9 mouse cellular contexts compared by ENCODE assay signal in genomic region chr2:147364982-147365907, GRCm38 (mm10). TPM values are rescaled to one million over a fixed set of nuclear protein-coding genes. Genes with fewer than 3 reads are reported as not detected.
DNase-seq lines count a peak whose midpoint lies in the region; ATAC-seq and TF ChIP-seq lines count a peak whose summit lies in the region.
"Had no signal": no experiment of that assay in that cellular context is flagged by ENCODE, and none has a peak within 500 bp of the region (broad histone marks: within the 10 kb centered on the region; RNA-seq: fewer than 3 reads in every experiment).

No protein-coding gene starts in this region.

- ATAC-seq in forebrain, embryonic 15.5 days (replicated peaks), result peak; percentile 62
- ATAC-seq in megakaryocyte progenitor cell, adult 5-6 weeks (replicated peaks; ENCODE audit: poor library complexity), result 0 out of 2 replicates have a peak, but pooled peaks have one; percentile 13

- no peak overlapping the region for H3K27ac ChIP-seq in gastrocnemius, adult 2 months
- no peak overlapping the region for H3K27ac ChIP-seq in ES-Bruce4 (ENCODE audit: insufficient read depth, low read length)
- H3K27ac ChIP-seq in forebrain, embryonic 15.5 days (replicated peaks), result no peak overlapping the region

- no peak for TF ChIP-seq POLR2A in ES-Bruce4 (IDR thresholded peaks at IDR 0.05; ENCODE audit: insufficient read depth, low read length)

- H3K4me2 ChIP-seq in forebrain, embryonic 15.5 days (replicated peaks), result peak overlapping the region; percentile 41

- H3K4me1 ChIP-seq in ES-Bruce4 (ENCODE audit: control insufficient read depth, insufficient read depth, low read length), result no peaks in the 10 kb centered on the region
- peaks cover 12% of the 10 kb centered on the region for H3K4me1 ChIP-seq in forebrain, embryonic 15.5 days

- DNase-seq in gastrocnemius, adult 2 months, result peak; percentile 26
- no peak for DNase-seq in gastrocnemius, postnatal 36 days
- DNase-seq in right cerebral cortex, postnatal 4 days, result no peak
- no peak for DNase-seq in layer of hippocampus, adult 9-11 months
- no peak for DNase-seq in right cerebral cortex, postnatal 25 days

- H3K9me3 ChIP-seq in ES-Bruce4 (replicated peaks; ENCODE audit: control insufficient read depth, insufficient read depth, low read length, poor library complexity, severe bottlenecking), result no peaks in the 10 kb centered on the region
- no peaks in the 10 kb centered on the region for H3K9me3 ChIP-seq in forebrain, embryonic 15.5 days

- H3K36me3 ChIP-seq in ES-Bruce4 (ENCODE audit: control insufficient read depth, insufficient read depth, low read length, poor library complexity, severe bottlenecking), result no peaks in the 10 kb centered on the region
- no peaks in the 10 kb centered on the region for H3K36me3 ChIP-seq in forebrain, embryonic 15.5 days

- under 1% methylated on average over 74 of the region's 80 CpGs for WGBS in forebrain, embryonic 15.5 days

- peak overlapping the region; percentile 45 for H3K4me3 ChIP-seq in gastrocnemius, adult 2 months
- H3K4me3 ChIP-seq in ES-Bruce4 (ENCODE audit: low read depth, low read length), result peak overlapping the region; percentile 72
- H3K4me3 ChIP-seq in forebrain, embryonic 15.5 days, result peak overlapping the region; percentile 27

- no peak for TF ChIP-seq EP300 in ES-Bruce4 (IDR thresholded peaks at IDR 0.05; ENCODE audit: insufficient read depth, low read depth, low read length)

- H3K27me3 ChIP-seq in ES-Bruce4 (ENCODE audit: control insufficient read depth, insufficient read depth, low read length, poor library complexity, severe bottlenecking), result peaks cover 38% of the 10 kb centered on the region
- peaks cover 92% of the 10 kb centered on the region for H3K27me3 ChIP-seq in forebrain, embryonic 15.5 days

- H3K9ac ChIP-seq in ES-Bruce4 (ENCODE audit: low read depth, poor library complexity, severe bottlenecking), result peak overlapping the region; percentile 67
- no peak overlapping the region for H3K9ac ChIP-seq in forebrain, embryonic 15.5 days (replicated peaks)

- no peak for TF ChIP-seq CTCF in gastrocnemius, adult 2 months (IDR thresholded peaks at IDR 0.05)
- TF ChIP-seq CTCF in ES-Bruce4 (IDR thresholded peaks at IDR 0.05; ENCODE audit: low read depth, low read length), result no peak

- intact Hi-C loops in gastrocnemius, adult 2 months (cut with DNase I), result no loop called here
- intact Hi-C loops in gastrocnemius, postnatal 36 days (cut with DNase I), result no loop called here

RNA-seq across cellular contexts. Expression of gene Pax1, which starts 3.5 kb away (rescaled TPM):
- total RNA-seq in gastrocnemius, adult 2 months (2021), result not detected
- under 1 TPM in 1 of 2 experiments, not detected in 1; 0.48 TPM for total RNA-seq in gastrocnemius, postnatal 36 days (2021)
- not detected in 2 replicates for polyA plus RNA-seq in ES-Bruce4 (2011; ENCODE audit: insufficient read depth, insufficient read length, low read depth, missing spikeins)
- polyA plus RNA-seq in forebrain, embryonic 15.5 days (2015; fragmentation: Nextera tagmentation; extraction: Ambion mirVana), result not detected in 2 replicates
- not detected in 2 replicates for total RNA-seq in megakaryocyte progenitor cell, adult 5-6 weeks (2015)
- total RNA-seq in megakaryocyte progenitor cell, adult 5-6 weeks (2017), result not detected in 2 replicates
- polyA plus RNA-seq: cortical plate, adult 2 months had no signal
